Mouse (Mus musculus): ENCODE results near the gene Smurf2.
A peak's percentile ranks its signal among the peaks of the same experiment; 100 is the strongest.

Gene Smurf2

GRCm38 (mm10) chr11:106905707-106906106 is 14.8 kb downstream of the Smurf2 start:
- DNase-seq: no peak

DNA sequence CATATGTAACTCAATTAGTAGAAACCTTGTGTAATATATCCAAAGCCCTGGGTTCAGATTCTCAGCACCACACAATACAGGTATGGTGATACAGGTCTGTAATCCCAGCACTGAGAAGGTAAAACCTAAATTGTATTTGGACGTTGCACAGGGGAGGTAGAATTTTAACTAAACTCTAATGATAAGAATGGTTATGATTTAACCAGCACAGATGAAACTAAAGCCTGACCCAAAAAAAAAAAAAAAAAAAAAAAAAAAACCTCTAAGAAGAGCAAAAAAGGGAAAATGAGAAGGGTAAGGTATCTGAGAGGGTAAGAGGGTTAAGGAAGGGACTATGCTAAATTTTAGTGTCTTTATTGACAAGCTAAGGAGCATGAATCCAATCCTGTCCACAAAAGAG is 20.7 kb downstream of the Smurf2 start:
- DNase-seq: no peak

DNA sequence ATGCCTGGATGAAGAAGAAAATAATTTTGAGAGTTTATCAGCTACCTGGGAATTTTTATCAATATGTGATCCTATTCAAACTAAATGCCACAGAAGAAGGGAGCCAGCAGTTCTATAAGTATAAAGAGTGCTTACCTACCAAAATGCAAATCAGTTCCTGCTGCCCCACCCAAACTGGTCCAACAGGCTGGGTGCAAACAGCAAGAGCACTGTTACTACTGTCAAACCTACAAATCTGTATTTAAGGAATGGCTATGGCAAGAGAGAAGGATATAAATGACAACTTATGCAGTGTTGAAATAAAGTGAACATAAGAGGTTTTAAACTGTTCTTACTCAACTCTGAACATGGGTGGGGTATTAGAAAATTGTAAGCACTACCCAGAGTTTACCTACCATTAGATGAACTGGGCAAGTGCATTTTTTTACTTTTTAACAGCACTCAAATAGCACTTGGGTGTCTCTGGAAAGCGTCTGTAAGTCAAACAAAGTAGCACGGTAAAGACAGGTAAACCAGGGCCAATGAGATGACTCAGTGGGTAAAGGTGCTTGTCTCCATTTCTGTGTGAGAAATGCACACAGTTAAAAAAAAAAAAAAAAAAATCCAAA is 23.9 kb downstream of the Smurf2 start:
- no peak for DNase-seq

- no peak for DNase-seq
These were observed 36.9 kb downstream of the Smurf2 start for GRCm38 (mm10) chr11:106883656-106884055.

GRCm38 (mm10) chr11:106872650-106873049 is 47.9 kb downstream of the Smurf2 start:
- no peak for DNase-seq

DNA sequence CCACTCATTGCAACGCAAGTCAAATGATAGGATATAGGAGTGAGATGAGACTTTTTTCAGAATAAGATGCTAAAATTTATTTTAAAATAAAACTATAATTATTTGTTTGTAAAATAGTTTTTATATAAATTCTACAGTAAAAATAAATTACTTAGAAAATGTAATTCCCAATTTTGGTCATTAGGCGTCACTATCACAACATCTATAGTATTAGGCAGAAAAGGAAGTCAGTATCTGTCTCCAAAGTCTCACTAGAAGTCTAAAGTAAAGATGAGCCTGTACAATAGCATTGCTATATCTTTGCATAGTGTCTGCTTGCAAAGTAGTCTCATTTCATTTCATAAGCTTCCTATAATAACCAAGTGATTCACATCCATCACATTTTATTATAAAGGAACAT is 69.1 kb downstream of the Smurf2 start:
- DNase-seq: peak; percentile 69

DNA sequence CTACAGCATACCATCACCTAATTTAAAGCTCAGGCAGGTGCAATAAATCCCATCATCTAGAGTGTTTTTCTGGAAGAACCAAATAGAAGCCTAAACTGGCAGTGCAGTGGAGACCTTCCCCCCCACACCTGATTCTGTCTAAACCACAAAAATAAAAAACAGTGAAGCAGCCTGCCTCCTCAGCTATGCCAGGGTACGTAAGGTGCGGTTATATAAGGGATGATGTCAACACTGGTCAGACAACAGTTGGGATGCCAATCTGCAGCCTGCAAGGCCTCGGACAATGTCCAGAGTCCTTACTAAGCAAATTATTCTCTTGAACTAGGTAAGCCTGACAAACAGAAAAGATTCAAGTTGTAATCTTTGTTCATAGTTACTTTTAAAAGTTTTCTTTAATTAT is 78.5 kb downstream of the Smurf2 start:
- peak; percentile 79 for DNase-seq

GRCm38 (mm10) chr11:106828079-106828478 is 92.4 kb downstream of the Smurf2 start:
- DNase-seq: no peak

DNA sequence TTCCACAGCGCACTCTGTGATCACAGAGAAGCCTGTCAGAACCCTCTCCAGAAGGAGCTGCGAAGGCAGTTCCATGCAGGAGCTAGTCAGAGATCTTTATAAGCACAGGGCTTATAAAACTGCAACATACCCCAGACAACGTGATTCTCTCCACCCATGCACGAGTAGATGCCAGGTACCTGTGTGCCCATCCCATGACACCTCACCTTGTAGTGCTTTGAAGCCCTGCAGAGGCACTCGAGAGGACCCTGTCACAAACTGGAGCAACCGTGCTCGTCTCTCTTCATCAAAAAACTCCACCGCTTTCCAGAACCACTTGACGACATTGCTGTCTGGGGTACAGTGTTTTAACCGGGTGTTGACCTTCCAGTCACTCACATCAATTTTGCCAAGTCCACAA is 96.1 kb downstream of the Smurf2 start:
- no peak for DNase-seq

DNA sequence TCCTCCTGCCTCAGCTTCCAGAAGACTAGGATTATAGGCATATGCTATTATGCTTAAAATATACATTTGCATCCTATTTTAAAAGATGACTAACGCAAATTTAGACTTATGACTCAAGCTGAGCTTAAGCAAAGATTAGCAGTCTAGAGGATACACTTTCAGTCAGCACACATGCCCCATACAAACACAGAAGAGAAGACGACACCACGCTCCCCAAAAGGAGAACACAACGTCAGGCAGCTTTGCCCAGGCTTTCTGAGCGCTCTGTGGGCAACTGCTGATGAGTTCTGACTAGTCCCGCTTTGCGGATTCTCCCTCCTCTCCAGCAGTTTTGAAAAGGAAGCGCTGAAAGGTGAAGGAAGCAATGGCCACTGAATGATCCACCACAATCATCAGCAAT is 96.8 kb downstream of the Smurf2 start:
- no peak for DNase-seq

DNA sequence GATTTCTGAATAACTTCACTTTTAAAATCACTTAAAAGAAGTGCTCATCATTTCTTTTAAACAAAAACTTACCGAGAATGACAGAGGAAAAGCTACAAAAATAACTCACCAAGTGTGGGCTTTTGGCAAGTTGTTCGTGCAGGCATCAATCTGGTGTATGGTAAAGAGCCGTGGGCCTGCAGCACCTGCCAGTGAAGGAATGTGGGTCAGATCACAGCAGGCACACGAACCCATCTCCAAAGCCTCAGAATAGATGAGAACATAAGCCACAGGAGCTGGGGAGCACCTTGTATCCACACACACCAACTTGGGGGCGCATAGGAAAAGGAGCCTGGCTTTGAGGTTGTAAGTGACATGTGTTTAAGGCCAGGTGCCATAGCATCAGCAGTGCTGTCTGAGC is 97.6 kb downstream of the Smurf2 start:
- DNase-seq: peak; percentile 98

DNA sequence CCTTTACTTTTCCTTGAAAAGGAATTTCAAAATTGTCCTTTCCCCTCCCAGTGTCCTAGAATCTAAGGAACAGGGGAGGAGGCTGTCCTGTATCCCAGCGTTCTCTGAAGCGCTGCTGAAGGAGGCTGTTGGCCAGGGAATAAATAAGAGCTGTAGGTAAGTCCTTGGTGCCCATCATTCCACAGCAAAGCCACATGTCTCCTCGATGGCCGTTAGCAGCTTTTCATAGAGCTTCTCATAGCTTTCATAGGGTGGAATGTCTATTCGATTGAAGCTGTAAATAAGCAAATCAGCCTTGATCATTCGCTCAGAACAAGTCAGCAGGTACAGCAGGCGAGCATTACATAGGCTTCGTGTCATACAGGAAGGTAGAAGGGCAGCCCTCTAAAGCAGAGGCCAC is 98.0 kb downstream of the Smurf2 start:
- DNase-seq: no peak

GRCm38 (mm10) chr11:106821397-106821796 is 99.1 kb downstream of the Smurf2 start:
- peak; percentile 61 for DNase-seq

DNA sequence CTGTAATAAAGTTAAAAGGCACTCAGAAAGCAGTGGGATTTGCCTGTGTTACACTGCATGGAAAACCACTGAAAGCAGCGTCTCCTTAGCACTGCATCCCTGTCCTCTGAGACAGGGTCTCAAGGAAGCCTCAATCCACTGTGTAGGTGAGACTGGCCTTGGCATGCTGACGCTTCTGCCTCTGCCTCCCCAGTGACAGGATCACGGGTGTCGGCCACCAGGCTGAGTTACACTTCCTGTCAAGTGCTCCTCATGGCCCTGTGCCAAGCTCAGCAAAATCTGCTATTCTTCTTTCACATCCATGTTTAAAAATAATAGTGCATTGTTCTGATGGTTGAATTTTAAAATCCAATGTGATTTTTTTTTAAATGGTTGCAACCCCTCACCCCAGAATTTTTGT is 99.5 kb downstream of the Smurf2 start:
- DNase-seq: peak; percentile 71

- peak; percentile 66 for DNase-seq
These were observed 100.3 kb downstream of the Smurf2 start for GRCm38 (mm10) chr11:106820252-106820651.

DNA sequence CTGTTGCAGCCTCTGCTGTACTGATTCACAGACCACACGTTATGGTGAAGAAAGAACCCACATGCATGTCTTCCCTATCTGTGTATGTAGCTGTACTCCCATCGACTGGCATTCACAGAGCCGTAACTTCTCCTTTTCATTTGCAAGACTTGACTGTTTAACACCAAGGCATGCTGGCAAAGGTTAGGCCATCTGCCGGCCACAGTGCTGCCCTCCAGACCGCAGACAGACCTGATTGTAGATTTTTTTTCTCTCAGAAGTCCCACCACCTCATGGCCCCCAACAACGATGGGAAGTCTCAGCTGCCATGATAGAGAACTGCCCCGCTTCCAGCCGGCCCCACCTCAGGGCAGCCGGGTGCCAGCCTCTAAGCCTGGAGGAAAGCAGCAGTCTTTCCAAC is 100.9 kb downstream of the Smurf2 start:
- DNase-seq: peak; percentile 62

DNA sequence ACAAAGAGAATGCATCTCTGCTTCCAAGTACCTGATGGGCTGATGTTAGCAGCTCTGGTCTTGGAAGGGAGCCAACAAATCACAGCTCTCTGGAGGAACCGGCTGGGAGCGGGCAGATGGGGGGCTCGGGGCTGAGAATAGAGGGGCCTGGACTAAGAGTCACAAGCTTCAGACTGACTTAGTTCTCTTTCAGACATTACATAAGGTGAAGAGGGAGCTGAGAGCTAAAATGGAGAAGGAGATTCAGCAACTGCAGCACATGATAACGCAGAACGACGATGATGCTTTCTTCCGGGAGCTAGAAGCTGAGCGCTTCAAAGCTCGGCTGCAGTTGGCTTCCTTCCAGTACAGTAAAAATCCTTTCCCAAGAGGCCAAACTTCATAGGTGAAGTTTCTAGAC is 102.2 kb downstream of the Smurf2 start:
- DNase-seq: peak; percentile 60

DNA sequence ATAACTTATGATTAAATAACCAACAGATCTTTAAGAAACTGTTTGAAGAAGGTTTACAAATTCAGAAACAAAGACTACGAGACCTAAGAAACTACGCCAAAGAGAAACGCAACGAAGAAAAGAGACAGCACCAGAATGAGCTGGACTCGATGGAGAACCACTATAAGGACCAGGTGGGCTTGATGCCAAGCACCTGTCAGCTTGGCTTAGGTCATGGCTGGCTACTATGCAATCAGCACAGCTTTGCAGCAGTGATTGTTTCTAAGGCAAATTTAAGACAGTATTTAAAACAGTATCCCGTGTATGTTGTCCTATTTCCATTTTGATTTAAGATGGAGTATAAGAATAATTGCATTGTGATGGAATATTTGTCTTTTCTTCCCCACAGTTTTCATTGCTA is 102.7 kb downstream of the Smurf2 start:
- peak; percentile 91 for DNase-seq

GRCm38 (mm10) chr11:106817156-106817555 is 103.4 kb downstream of the Smurf2 start:
- peak; percentile 58 for DNase-seq

DNA sequence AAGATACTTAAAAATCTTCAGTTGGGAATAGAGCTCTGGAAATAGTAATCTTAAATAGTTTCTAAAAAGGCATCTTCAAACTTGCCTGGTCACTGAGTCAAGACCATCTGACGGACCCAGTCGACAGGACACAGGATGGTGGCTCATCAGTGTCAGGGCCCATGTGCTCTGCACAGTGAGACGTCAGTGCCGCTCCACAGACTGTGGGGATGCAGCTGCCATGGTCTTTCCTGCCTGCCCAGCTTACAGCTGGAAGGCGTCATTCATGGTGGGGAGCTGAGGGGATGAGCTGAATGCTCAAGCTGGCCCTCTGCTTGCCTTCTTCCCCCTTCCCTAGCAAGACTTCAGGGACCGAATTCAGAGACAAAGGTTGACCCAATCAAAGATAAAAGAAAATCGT is 104.2 kb downstream of the Smurf2 start:
- DNase-seq: no peak

DNA sequence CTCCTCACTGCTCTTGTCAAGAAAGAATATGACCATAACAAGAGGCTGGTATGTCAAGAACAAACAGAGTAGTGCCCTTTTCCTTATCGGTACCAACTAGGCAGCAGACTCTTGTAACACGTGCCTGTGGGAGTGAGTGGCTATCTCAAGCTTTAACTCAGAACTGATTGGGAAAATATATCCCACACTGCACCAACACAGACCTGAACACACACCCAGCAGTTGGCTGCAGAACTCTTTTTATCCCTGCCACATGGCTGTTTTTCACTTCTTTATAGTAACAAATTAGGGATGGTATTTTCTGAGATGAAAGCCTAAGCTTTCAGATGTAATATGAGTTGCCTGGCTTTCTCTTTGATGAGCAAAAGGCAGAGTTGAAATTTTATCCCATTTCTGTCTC is 104.8 kb downstream of the Smurf2 start:
- DNase-seq: no peak

GRCm38 (mm10) chr11:106815331-106815730 is 105.2 kb downstream of the Smurf2 start:
- DNase-seq: no peak

DNA sequence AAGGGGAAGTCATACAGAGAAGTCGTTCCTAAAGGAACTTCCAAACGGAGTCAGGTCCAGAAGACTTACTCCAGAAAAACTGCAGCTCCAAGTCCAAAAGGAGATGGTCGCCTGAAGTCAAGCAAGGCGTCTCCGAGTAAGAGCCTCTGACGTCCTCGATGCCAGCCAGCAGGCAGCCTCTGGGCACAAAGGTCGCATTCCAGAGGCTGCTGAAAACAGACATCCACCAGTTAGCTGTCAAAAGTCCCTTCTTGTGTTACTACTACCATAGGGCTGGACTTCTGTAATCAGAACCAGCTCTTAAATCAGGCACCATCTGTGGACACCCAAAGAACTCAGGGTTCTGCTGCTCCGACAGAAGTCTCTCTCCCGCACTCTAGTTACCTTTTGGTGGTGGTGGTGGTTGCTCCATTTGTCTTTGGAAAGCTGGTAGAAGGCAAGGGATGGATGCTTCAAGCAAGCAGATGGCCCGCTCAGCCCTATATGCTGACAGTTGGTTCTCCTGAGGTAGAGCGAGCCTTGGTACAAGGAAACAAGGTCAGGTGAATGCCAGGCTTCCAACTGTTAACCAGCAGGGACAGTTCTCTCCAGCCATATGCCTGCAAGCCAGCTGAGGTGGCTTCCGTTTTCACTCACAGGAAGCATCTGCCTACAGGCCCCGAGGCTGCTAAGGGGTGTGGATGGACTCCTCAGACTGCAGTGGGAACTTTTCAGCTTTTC is 105.8 kb downstream of the Smurf2 start:
- DNase-seq: peak; percentile 97

GRCm38 (mm10) chr11:106812410-106813136 is 107.9 kb downstream of the Smurf2 start:
- DNase-seq: no peak

Data from cerebellum, adult 9-10 months (tissue).